Mouse (Mus musculus): ENCODE measurements around the gene Npr3. TPM values are rescaled to one million over a fixed set of nuclear protein-coding genes. Genes with fewer than 3 reads are reported as not detected.

The Npr3 gene
- polyA plus RNA-seq, 1 experiment from 2014 or later: 5.0 TPM

DNA sequence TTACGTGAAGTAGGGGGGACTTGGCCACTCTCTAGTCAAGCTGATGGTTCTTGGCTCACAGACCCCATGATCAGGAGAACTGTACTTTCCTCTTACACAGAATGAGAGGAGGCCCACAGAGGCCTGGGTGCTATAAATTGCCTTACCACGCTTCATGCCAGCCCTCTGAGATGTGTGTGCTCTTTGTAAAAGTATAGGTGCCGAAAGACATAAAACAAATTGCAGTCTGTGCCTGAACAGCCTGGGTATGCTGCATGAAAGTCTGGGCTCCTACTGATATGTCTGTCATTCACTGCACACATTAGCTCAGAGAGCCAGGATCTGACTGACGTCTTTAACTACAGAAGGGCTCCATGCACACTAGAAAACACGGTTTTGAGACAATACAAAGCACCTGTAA lies 9.9 kb downstream of the Npr3 start:
- Histone ChIP-seq H3K27ac (ENCODE audit: low read length) (peak overlapping the region; percentile 41), H3K9ac (ENCODE audit: low read depth, low read length) (no peak overlapping the region), H3K4me3 (ENCODE audit: low read length) (no peak overlapping the region), H3K4me1 (ENCODE audit: control insufficient read depth, insufficient read depth, low read length) (peaks cover 8% of the 10 kb centered on the region), H3K4me2 (ENCODE audit: low read depth, low read length) (no peak overlapping the region), H3K27me3 (replicated peaks; ENCODE audit: control insufficient read depth, insufficient read depth, low read length) (no peaks in the 10 kb centered on the region), H3K9me3 (ENCODE audit: control insufficient read depth, low read length) (no peaks in the 10 kb centered on the region), H3K36me3 (ENCODE audit: control insufficient read depth, insufficient read depth, low read length) (peaks cover 2% of the 10 kb centered on the region; the same call in 1 of the 2 replicates)
- peak; percentile 45; the same call in 1 of the 2 replicates for ATAC-seq
- 74% methylated on average over 5 of the region's 5 CpGs for WGBS

GRCm38 (mm10) chr15:11893969-11894368 lies 13.1 kb downstream of the Npr3 start:
- 27% methylated on average over 9 of the region's 9 CpGs for WGBS

GRCm38 (mm10) chr15:11891395-11891794 lies 15.7 kb downstream of the Npr3 start:
- Histone ChIP-seq H3K9ac (ENCODE audit: low read depth, low read length) (no peak overlapping the region), H3K4me1 (ENCODE audit: control insufficient read depth, insufficient read depth, low read length) (0 out of 2 replicates have a peak, but pooled peaks cover 3% of the 10 kb centered on the region), H3K4me2 (ENCODE audit: low read depth, low read length) (no peak overlapping the region), H3K4me3 (ENCODE audit: low read length) (no peak overlapping the region), H3K27ac (ENCODE audit: low read length) (no peak overlapping the region), H3K27me3 (replicated peaks; ENCODE audit: control insufficient read depth, insufficient read depth, low read length) (no peaks in the 10 kb centered on the region), H3K9me3 (ENCODE audit: control insufficient read depth, low read length) (no peaks in the 10 kb centered on the region), H3K36me3 (ENCODE audit: control insufficient read depth, insufficient read depth, low read length) (peaks cover 2% of the 10 kb centered on the region; the same call in 1 of the 2 replicates)
- ATAC-seq: no peak
- 78% methylated on average over 3 of the region's 3 CpGs for WGBS

More at GRCm38 (mm10) chr15:11893969-11894368, 13.1 kb downstream of the Npr3 start:
- peaks cover 8% of the 10 kb centered on the region for H3K4me1 ChIP-seq (ENCODE audit: control insufficient read depth, insufficient read depth, low read length)
- no peaks in the 10 kb centered on the region for H3K9me3 ChIP-seq (ENCODE audit: control insufficient read depth, low read length)
- H3K27me3 ChIP-seq (replicated peaks; ENCODE audit: control insufficient read depth, insufficient read depth, low read length): no peaks in the 10 kb centered on the region
- H3K36me3 ChIP-seq (ENCODE audit: control insufficient read depth, insufficient read depth, low read length): peaks cover 2% of the 10 kb centered on the region; the same call in 1 of the 2 replicates
- no peak overlapping the region for H3K4me3 ChIP-seq (ENCODE audit: low read length)
- no peak overlapping the region for H3K9ac ChIP-seq (ENCODE audit: low read depth, low read length)
- peak; percentile 53; the same call in 1 of the 2 replicates for ATAC-seq
- H3K27ac ChIP-seq (ENCODE audit: low read length): no peak overlapping the region
- no peak overlapping the region for H3K4me2 ChIP-seq (ENCODE audit: low read depth, low read length)

DNA sequence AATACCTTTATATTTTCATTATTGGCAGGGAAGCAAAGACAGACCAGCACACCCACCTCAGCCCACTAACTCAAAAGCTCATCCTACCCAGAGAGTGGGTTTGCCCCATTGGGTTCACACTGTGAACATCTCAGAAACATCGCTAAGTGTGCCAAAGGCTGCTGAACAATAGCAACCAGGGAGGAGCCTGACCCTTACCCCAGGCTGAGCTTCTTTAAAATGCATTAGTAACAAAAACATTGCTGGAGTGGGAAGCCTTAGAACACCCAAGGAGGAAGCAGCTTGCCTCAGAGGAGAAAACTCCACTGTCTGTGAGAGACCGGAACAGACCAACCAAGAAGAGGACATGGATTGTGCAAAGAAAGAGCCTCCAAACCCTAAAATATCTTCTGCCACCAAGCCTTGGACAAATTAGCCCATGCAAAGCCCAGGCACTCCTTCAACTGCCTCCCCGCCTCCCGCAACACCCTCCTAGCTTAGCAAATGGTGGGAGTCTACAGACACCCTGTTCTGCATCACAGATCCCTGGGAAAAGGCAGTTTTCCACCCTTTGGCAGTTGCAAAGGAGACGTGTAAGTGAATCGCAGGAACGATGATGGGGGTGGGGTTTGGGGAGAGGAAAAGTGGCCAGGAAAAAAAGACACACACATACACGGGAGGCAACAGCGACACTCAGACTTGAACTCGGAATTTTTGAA lies 24.4 kb downstream of the Npr3 start:
- no peak for ATAC-seq
- 63% methylated on average over 10 of the region's 10 CpGs for WGBS

DNA sequence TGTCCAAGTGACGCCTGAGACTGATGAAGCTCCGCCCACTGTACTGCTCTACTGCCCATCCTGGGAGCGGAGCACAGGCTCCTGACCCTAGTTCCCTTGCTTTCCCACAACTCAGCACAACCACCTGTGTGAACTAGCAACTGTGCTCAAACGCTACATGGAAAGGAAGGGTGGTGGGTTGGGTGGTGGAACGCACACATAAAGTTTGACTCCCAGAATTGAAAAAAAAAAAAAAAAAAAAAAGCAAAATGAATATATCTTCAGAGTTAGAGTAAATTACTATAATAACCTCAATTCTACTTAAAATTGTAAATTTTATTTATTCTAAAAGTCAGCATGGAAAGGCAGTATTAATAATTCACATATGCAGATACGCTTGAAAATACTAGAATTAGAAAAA lies 25.3 kb downstream of the Npr3 start:
- WGBS: 91% methylated on average over 6 of the region's 6 CpGs
- Histone ChIP-seq H3K4me2 (ENCODE audit: low read depth, low read length) (no peak overlapping the region), H3K27ac (ENCODE audit: low read length) (no peak overlapping the region), H3K4me1 (ENCODE audit: control insufficient read depth, insufficient read depth, low read length) (no peaks in the 10 kb centered on the region), H3K4me3 (ENCODE audit: low read length) (no peak overlapping the region), H3K36me3 (ENCODE audit: control insufficient read depth, insufficient read depth, low read length) (no peaks in the 10 kb centered on the region), H3K9me3 (ENCODE audit: control insufficient read depth, low read length) (no peaks in the 10 kb centered on the region), H3K9ac (ENCODE audit: low read depth, low read length) (no peak overlapping the region), H3K27me3 (replicated peaks; ENCODE audit: control insufficient read depth, insufficient read depth, low read length) (no peaks in the 10 kb centered on the region)
- no peak for ATAC-seq

More for the DNA sequence above, 24.4 kb downstream of the Npr3 start:
- H3K4me3 ChIP-seq (ENCODE audit: low read length): no peak overlapping the region
- no peak overlapping the region for H3K9ac ChIP-seq (ENCODE audit: low read depth, low read length)
- H3K4me1 ChIP-seq (ENCODE audit: control insufficient read depth, insufficient read depth, low read length): no peaks in the 10 kb centered on the region
- no peak overlapping the region for H3K27ac ChIP-seq (ENCODE audit: low read length)
- H3K4me2 ChIP-seq (ENCODE audit: low read depth, low read length): no peak overlapping the region
- no peaks in the 10 kb centered on the region for H3K27me3 ChIP-seq (replicated peaks; ENCODE audit: control insufficient read depth, insufficient read depth, low read length)
- H3K9me3 ChIP-seq (ENCODE audit: control insufficient read depth, low read length): no peaks in the 10 kb centered on the region
- H3K36me3 ChIP-seq (ENCODE audit: control insufficient read depth, insufficient read depth, low read length): no peaks in the 10 kb centered on the region

GRCm38 (mm10) chr15:11878334-11878733 lies 28.8 kb downstream of the Npr3 start:
- no peaks in the 10 kb centered on the region for H3K27me3 ChIP-seq (replicated peaks; ENCODE audit: control insufficient read depth, insufficient read depth, low read length)
- WGBS: 97% methylated on average over 1 of the region's 1 CpGs
- ATAC-seq: no peak
- H3K4me1 ChIP-seq (ENCODE audit: control insufficient read depth, insufficient read depth, low read length): no peaks in the 10 kb centered on the region
- H3K9ac ChIP-seq (ENCODE audit: low read depth, low read length): no peak overlapping the region
- no peaks in the 10 kb centered on the region for H3K36me3 ChIP-seq (ENCODE audit: control insufficient read depth, insufficient read depth, low read length)
- H3K4me2 ChIP-seq (ENCODE audit: low read depth, low read length): no peak overlapping the region
- no peaks in the 10 kb centered on the region for H3K9me3 ChIP-seq (ENCODE audit: control insufficient read depth, low read length)
- H3K27ac ChIP-seq (ENCODE audit: low read length): no peak overlapping the region
- no peak overlapping the region for H3K4me3 ChIP-seq (ENCODE audit: low read length)

GRCm38 (mm10) chr15:11877273-11877672 lies 29.8 kb downstream of the Npr3 start:
- Histone ChIP-seq H3K36me3 (ENCODE audit: control insufficient read depth, insufficient read depth, low read length) (no peaks in the 10 kb centered on the region), H3K4me3 (ENCODE audit: low read length) (no peak overlapping the region)
- 65% methylated on average over 2 of the region's 2 CpGs for WGBS

GRCm38 (mm10) chr15:11866918-11867317 lies 40.2 kb downstream of the Npr3 start:
- H3K4me3 ChIP-seq (ENCODE audit: low read length): no peak overlapping the region
- H3K9me3 ChIP-seq (ENCODE audit: control insufficient read depth, low read length): no peaks in the 10 kb centered on the region
- H3K36me3 ChIP-seq (ENCODE audit: control insufficient read depth, insufficient read depth, low read length): no peaks in the 10 kb centered on the region
- H3K4me2 ChIP-seq (ENCODE audit: low read depth, low read length): no peak overlapping the region
- 86% methylated on average over 3 of the region's 3 CpGs for WGBS
- no peak for ATAC-seq
- no peak overlapping the region for H3K9ac ChIP-seq (ENCODE audit: low read depth, low read length)
- H3K27ac ChIP-seq (ENCODE audit: low read length): no peak overlapping the region
- H3K4me1 ChIP-seq (ENCODE audit: control insufficient read depth, insufficient read depth, low read length): no peaks in the 10 kb centered on the region
- H3K27me3 ChIP-seq (replicated peaks; ENCODE audit: control insufficient read depth, insufficient read depth, low read length): no peaks in the 10 kb centered on the region

More at GRCm38 (mm10) chr15:11877273-11877672, 29.8 kb downstream of the Npr3 start:
- no peak overlapping the region for H3K9ac ChIP-seq (ENCODE audit: low read depth, low read length)
- H3K4me2 ChIP-seq (ENCODE audit: low read depth, low read length): no peak overlapping the region
- H3K27me3 ChIP-seq (replicated peaks; ENCODE audit: control insufficient read depth, insufficient read depth, low read length): no peaks in the 10 kb centered on the region
- no peaks in the 10 kb centered on the region for H3K4me1 ChIP-seq (ENCODE audit: control insufficient read depth, insufficient read depth, low read length)
- no peaks in the 10 kb centered on the region for H3K9me3 ChIP-seq (ENCODE audit: control insufficient read depth, low read length)
- ATAC-seq: no peak
- H3K27ac ChIP-seq (ENCODE audit: low read length): no peak overlapping the region

GRCm38 (mm10) chr15:11863540-11863818 lies 43.6 kb downstream of the Npr3 start:
- ATAC-seq: no peak
- Histone ChIP-seq H3K4me3 (ENCODE audit: low read length) (no peak overlapping the region), H3K27me3 (replicated peaks; ENCODE audit: control insufficient read depth, insufficient read depth, low read length) (no peaks in the 10 kb centered on the region), H3K27ac (ENCODE audit: low read length) (no peak overlapping the region), H3K4me1 (ENCODE audit: control insufficient read depth, insufficient read depth, low read length) (no peaks in the 10 kb centered on the region), H3K36me3 (ENCODE audit: control insufficient read depth, insufficient read depth, low read length) (no peaks in the 10 kb centered on the region), H3K9ac (ENCODE audit: low read depth, low read length) (no peak overlapping the region), H3K4me2 (ENCODE audit: low read depth, low read length) (no peak overlapping the region), H3K9me3 (ENCODE audit: control insufficient read depth, low read length) (no peaks in the 10 kb centered on the region)
- WGBS: 92% methylated on average over 6 of the region's 6 CpGs
